Mouse (Mus musculus): ENCODE measurements at regions not wholly inside any gene's neighbourhood (a gene's known extent, or its start where the extent isn't known, plus 50 kb on each side); places are given as distances from the start of the nearest gene placed in this dataset.

DNA sequence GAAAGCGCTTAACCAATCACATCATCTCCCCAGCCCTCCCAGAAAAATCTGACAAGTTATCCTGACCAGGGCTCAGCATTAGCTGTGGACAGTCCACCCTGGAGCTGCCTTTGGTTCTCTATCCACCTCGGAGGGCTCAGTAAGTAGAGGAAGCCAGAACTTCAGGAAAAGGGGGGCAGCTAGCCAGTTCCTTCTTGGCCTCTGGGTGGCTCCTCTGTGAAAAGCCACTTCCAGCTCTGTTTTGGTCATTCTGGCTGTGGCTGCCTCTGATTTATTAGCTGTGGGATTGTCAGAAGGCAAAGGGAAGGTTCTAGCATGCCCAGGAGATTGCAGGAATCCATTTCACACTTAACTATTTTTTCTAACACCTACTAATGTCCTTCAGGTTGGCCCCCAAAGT, 59.6 kb upstream of the Cux1 start:
- no peaks in the 10 kb centered on the region for H3K27me3 ChIP-seq (replicated peaks)
- TF ChIP-seq GATA1 (IDR thresholded peaks at IDR 0.05; ENCODE audit: borderline replicate concordance, low read length), result no peak
- no peak for TF ChIP-seq FLI1 (IDR thresholded peaks at IDR 0.05; ENCODE audit: low read length)
- no peak overlapping the region for H3K4me3 ChIP-seq (replicated peaks)
- H3K4me1 ChIP-seq, result peaks cover 80% of the 10 kb centered on the region
- H3K9me3 ChIP-seq, result no peaks in the 10 kb centered on the region
- no peaks in the 10 kb centered on the region for H3K36me3 ChIP-seq (replicated peaks; ENCODE audit: low read length)

DNA sequence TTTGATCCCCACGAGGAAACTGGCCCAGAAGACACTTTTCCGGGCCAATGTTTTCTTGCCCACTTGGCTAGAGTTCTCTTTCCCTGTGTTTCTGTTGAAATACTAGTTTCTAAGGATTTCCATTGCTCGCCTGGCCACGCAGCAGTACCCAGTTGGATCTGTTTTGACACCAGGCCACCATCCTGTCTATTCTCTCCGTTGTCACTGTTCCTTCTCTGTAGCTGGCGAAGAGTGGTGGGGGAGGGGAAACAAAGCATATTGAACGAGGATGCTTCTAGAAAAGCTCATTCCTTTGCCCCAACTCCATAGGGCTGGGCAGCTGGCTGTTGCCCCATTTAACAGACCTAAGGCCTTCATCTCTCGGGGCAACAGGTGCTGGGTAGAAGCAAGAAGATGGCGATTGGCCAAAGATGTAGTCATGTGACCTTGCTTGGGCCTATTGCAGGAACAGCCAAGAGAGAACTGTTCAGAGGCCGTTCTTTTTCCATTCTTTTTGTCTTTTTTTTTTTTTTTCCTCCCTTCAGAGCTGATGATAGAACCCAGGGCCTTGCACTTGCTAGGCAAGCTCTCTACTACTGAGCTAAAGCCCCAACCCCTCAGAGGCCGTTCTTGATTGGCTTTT, 60.5 kb upstream of the Cux1 start:
- Histone ChIP-seq H3K27me3 (replicated peaks) (no peaks in the 10 kb centered on the region), H3K4me1 (peaks cover 81% of the 10 kb centered on the region), H3K36me3 (replicated peaks; ENCODE audit: low read length) (no peaks in the 10 kb centered on the region), H3K9me3 (no peaks in the 10 kb centered on the region), H3K4me3 (replicated peaks) (no peak overlapping the region)
- TF ChIP-seq GATA1 (IDR thresholded peaks at IDR 0.05; ENCODE audit: borderline replicate concordance, low read length), result no peak
- TF ChIP-seq FLI1 (IDR thresholded peaks at IDR 0.05; ENCODE audit: low read length), result no peak

- H3K9me3 ChIP-seq, result no peaks in the 10 kb centered on the region
- H3K4me1 ChIP-seq, result peaks cover 81% of the 10 kb centered on the region
- H3K27me3 ChIP-seq (replicated peaks), result no peaks in the 10 kb centered on the region
- H3K4me3 ChIP-seq (replicated peaks), result no peak overlapping the region
- H3K36me3 ChIP-seq (replicated peaks; ENCODE audit: low read length), result no peaks in the 10 kb centered on the region
- TF ChIP-seq FLI1 (IDR thresholded peaks at IDR 0.05; ENCODE audit: low read length) (no peak), GATA1 (IDR thresholded peaks at IDR 0.05; ENCODE audit: borderline replicate concordance, low read length) (no peak)
These were observed 61.2 kb upstream of the Cux1 start for GRCm38 (mm10) chr5:136628502-136628901.

DNA sequence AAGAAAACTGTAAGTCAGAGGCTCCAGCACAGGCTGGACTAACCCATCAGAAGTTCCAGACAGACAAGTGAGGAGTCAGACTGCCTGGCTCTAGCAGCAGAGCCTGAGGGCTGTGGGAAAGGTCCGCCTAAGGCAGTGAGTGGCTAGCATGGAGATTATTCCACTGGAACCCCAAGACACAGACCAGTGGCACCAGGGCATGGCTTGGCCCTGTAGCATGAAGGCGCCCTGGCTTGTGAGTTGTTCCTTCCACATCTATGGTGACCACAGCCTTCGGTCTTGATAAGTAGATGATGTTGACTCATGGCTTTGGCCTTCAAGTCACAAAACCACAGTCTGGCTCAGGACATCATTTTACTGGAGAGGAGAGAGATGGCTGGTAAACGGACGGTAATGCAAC, 60.7 kb upstream of the Myl10 start:
- no peaks in the 10 kb centered on the region for H3K36me3 ChIP-seq (replicated peaks; ENCODE audit: low read length)
- peaks cover 62% of the 10 kb centered on the region for H3K4me1 ChIP-seq
- H3K4me3 ChIP-seq (replicated peaks), result peak overlapping the region; percentile 79
- H3K27me3 ChIP-seq (replicated peaks), result peaks cover 5% of the 10 kb centered on the region
- TF ChIP-seq GATA1 (IDR thresholded peaks at IDR 0.05; ENCODE audit: borderline replicate concordance, low read length), result no peak
- TF ChIP-seq FLI1 (IDR thresholded peaks at IDR 0.05; ENCODE audit: low read length), result no peak
- no peaks in the 10 kb centered on the region for H3K9me3 ChIP-seq

DNA sequence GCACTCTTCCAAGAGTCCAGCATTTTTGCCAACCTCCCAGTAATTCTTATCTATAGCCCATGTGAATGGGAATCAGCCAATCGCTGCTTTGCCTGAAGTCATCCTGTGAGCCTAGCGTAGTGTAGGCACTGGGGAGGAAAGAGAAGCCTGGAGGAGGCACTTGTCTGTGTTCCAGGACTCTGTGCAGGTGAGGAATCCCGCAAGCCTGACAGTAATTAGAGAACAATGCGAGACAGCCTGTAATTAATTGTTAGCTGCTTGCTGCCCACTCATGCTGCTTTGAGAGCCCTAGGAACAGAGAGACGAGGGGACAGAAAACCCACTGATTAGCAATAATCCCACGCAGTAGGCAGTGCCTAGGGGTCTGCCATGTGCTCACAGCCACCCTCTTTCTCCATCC, 59.0 kb upstream of the Myl10 start:
- peaks cover 61% of the 10 kb centered on the region for H3K4me1 ChIP-seq
- H3K27me3 ChIP-seq (replicated peaks), result peaks cover 10% of the 10 kb centered on the region
- peaks cover 2% of the 10 kb centered on the region for H3K36me3 ChIP-seq (replicated peaks; ENCODE audit: low read length)
- no peaks in the 10 kb centered on the region for H3K9me3 ChIP-seq
- TF ChIP-seq FLI1 (IDR thresholded peaks at IDR 0.05; ENCODE audit: low read length) (no peak), GATA1 (IDR thresholded peaks at IDR 0.05; ENCODE audit: borderline replicate concordance, low read length) (no peak)
- H3K4me3 ChIP-seq (replicated peaks), result no peak overlapping the region

DNA sequence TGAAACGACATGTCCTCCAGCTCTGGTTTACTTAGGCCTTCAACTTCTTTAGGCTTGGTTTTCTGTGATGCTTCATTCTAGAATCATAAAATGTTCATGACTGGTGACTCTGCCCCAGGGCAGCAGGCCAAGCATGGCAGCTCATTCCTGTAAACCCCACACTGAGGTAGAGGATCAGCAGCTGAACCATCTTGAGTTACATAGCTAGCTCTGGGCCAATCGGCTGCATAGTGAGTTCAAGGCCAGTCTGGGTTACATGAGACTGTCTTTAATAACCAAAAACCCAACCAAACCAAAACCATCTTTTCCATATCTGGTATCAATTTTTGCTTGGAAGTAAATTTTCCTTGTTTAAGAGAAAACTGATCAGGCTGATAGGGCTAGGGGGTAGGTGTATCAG, 57.8 kb upstream of the Myl10 start:
- TF ChIP-seq FLI1 (IDR thresholded peaks at IDR 0.05; ENCODE audit: low read length), result no peak
- no peak for TF ChIP-seq GATA1 (IDR thresholded peaks at IDR 0.05; ENCODE audit: borderline replicate concordance, low read length)
- Histone ChIP-seq H3K27me3 (replicated peaks) (peaks cover 10% of the 10 kb centered on the region), H3K36me3 (replicated peaks; ENCODE audit: low read length) (peaks cover 2% of the 10 kb centered on the region)

DNA sequence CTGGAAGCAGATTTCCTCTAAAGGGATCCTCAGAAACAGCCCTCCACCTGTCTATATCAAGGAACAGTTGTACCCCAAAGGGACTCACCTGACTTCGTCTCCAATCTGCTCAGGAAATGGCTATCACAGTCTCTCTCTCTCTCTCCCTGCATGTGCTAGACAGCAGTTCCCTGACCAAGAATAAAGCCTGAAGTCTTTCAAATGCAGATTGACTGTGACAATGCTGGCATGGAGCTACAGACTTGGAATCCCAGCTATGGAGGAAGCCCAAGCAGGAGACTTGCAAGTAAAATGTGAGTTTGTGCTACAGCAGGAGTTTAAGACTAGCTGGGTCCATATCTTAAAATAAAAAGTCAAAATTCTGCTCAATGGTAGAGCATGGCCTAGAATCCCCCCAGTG, 56.5 kb upstream of the Myl10 start:
- H3K4me3 ChIP-seq (replicated peaks), result no peak overlapping the region
- TF ChIP-seq GATA1 (IDR thresholded peaks at IDR 0.05; ENCODE audit: borderline replicate concordance, low read length), result no peak
- peaks cover 2% of the 10 kb centered on the region for H3K36me3 ChIP-seq (replicated peaks; ENCODE audit: low read length)
- H3K4me1 ChIP-seq, result peaks cover 48% of the 10 kb centered on the region
- H3K9me3 ChIP-seq, result no peaks in the 10 kb centered on the region
- H3K27me3 ChIP-seq (replicated peaks), result peaks cover 10% of the 10 kb centered on the region

More for the DNA sequence above, 57.8 kb upstream of the Myl10 start:
- Histone ChIP-seq H3K4me3 (replicated peaks) (no peak overlapping the region), H3K4me1 (peaks cover 61% of the 10 kb centered on the region), H3K9me3 (no peaks in the 10 kb centered on the region)

GRCm38 (mm10) chr5:136637872-136638271, 55.1 kb upstream of the Myl10 start:
- Histone ChIP-seq H3K9me3 (no peaks in the 10 kb centered on the region), H3K27me3 (replicated peaks) (peaks cover 14% of the 10 kb centered on the region), H3K4me3 (replicated peaks) (no peak overlapping the region), H3K4me1 (peaks cover 37% of the 10 kb centered on the region), H3K36me3 (replicated peaks; ENCODE audit: low read length) (peaks cover 2% of the 10 kb centered on the region)
- no peak for TF ChIP-seq FLI1 (IDR thresholded peaks at IDR 0.05; ENCODE audit: low read length)
- no peak for TF ChIP-seq GATA1 (IDR thresholded peaks at IDR 0.05; ENCODE audit: borderline replicate concordance, low read length)

DNA sequence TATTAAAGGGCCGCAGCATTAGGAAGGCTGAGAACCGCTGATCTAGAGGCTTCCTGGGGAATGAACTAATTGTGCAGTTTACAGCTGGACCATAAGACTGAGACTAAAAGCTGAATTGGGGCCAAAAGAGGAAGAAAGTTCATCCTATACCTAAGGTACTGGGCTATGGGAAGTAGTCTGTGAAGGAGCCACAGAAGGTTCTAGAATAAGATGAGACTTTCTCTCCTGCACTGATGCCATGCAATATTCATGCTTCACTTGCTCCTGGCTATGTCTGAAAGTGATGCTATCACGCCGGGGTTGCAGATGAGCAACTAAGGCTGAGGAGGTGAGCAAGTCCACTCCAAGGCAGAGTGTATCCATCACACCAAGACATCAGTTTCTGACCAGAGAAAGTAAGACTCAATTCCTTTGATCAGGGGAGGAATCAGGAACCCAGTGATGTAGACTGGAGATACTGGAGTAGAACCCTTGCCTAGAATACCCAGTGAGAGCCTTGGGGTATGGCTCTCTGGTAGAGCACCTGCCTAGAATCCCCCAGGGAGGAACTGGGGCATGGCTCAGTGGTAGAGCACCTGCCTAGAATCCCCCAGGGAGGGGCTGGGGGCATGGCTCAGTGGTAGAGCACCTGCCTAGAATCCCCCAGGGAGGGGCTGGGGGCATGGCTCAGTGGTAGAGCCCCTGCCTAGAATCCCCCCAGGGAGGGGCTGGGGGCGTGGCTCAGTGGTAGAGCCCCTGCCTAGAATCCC, 51.9 kb upstream of the Myl10 start:
- Histone ChIP-seq H3K9me3 (no peaks in the 10 kb centered on the region), H3K4me3 (replicated peaks) (no peak overlapping the region), H3K4me1 (peaks cover 21% of the 10 kb centered on the region), H3K27me3 (replicated peaks) (peaks cover 13% of the 10 kb centered on the region), H3K36me3 (replicated peaks; ENCODE audit: low read length) (peaks cover 2% of the 10 kb centered on the region)
- no peak for TF ChIP-seq GATA1 (IDR thresholded peaks at IDR 0.05; ENCODE audit: borderline replicate concordance, low read length)
- no peak for TF ChIP-seq FLI1 (IDR thresholded peaks at IDR 0.05; ENCODE audit: low read length)

DNA sequence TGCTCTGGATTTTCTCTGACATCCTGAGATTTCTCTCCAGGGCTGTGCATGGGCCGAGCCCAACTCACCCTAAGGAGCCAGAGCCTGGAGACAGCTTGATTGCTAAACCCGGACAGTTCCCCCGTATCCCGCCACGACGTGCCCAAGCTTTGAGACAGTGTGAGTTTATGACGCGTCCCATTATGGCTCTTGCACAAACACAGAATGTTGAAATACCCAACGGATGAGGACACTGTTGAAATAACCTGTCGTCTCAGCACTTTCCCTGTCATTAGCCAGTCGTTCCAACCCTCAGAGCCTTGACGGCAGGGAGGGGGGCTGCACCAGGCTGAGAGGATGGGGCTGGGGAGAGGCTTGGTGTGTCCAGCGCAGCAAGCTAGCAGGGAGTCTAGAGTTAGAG, 50.7 kb upstream of the Myl10 start:
- Histone ChIP-seq H3K9me3 (no peaks in the 10 kb centered on the region), H3K36me3 (replicated peaks; ENCODE audit: low read length) (peaks cover 2% of the 10 kb centered on the region), H3K27me3 (replicated peaks) (peaks cover 9% of the 10 kb centered on the region), H3K4me1 (peaks cover 23% of the 10 kb centered on the region), H3K4me3 (replicated peaks) (no peak overlapping the region)
- TF ChIP-seq FLI1 (IDR thresholded peaks at IDR 0.05; ENCODE audit: low read length) (no peak), GATA1 (IDR thresholded peaks at IDR 0.05; ENCODE audit: borderline replicate concordance, low read length) (no peak)

Measured in megakaryocyte, embryonic 14.5 days (primary cell).